Mouse (Mus musculus): Measurements from ENCODE around the gene Thbs1. TPM values are rescaled to one million over a fixed set of nuclear protein-coding genes. Genes with fewer than 3 reads are reported as not detected.

Gene Thbs1
- polyA plus RNA-seq, 1 experiment from 2014 or later: 38.3 TPM

DNA sequence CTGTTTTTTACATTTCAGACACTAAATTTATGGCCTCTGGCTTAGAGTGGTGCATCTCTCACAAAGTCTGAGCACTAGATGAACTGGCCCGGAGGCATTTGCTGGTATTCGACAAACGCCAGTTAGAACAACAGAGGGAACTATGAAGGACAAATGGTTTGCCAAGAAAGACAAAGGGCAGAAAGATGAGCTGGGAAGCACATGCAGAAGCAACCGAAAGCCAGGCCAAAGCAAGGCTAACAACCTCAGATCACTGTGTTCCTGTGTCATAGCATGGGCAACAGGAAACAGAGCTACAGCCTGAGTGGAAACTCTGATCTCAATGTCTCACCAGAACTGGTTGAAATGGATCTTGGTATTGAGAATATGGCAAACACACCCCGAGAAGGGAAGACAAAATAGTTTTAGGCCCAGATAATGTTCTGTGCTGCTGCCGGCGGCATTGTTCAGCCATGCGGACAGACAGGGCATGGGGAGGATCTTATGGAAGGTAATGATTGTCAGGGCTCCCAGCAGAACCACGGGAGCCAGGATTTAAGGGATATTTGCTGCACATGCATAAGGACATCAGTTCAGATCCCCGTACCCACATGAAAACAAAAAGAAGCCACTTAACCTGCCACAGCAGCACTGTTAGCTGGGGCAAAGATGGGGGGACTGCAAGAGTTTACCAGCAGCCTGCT lies 24.5 kb upstream of the Thbs1 start:
- Histone ChIP-seq H3K9ac (no peak overlapping the region), H3K9me3 (replicated peaks) (no peaks in the 10 kb centered on the region), H3K4me1 (peaks cover 12% of the 10 kb centered on the region), H3K4me2 (no peak overlapping the region), H3K27ac (no peak overlapping the region), H3K36me3 (no peaks in the 10 kb centered on the region), H3K4me3 (replicated peaks) (no peak overlapping the region), H3K27me3 (no peaks in the 10 kb centered on the region)
- WGBS: 41% methylated on average over 10 of the region's 10 CpGs
- ATAC-seq (replicated peaks; ENCODE audit: low FRiP score): peak; percentile 64

DNA sequence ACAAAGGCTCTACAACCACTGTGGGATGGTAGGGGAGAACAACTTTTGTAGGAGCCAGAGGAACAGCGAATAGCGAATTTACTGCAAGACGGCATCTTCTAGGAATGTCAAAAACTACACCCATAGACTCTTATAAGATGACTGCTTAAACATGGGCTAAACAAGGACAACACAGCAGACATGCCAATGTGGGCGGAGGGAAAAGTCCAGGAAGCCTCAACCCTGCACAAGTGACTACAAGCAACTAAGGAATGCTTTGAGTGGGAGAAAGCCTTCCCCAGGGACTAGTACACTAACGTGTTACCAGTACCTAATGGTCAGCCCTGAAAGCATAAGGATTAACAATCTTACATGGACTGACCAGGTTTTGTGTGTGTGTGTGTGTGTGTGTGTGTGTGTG lies 20.4 kb upstream of the Thbs1 start:
- peaks cover 8% of the 10 kb centered on the region for H3K4me1 ChIP-seq
- 85% methylated on average over 5 of the region's 5 CpGs for WGBS
- no peak overlapping the region for H3K9ac ChIP-seq
- H3K27ac ChIP-seq: no peak overlapping the region
- no peak overlapping the region for H3K4me2 ChIP-seq
- no peak overlapping the region for H3K4me3 ChIP-seq (replicated peaks)
- H3K36me3 ChIP-seq: no peaks in the 10 kb centered on the region
- ATAC-seq (replicated peaks; ENCODE audit: low FRiP score): no peak
- H3K27me3 ChIP-seq: no peaks in the 10 kb centered on the region
- H3K9me3 ChIP-seq (replicated peaks): no peaks in the 10 kb centered on the region

DNA sequence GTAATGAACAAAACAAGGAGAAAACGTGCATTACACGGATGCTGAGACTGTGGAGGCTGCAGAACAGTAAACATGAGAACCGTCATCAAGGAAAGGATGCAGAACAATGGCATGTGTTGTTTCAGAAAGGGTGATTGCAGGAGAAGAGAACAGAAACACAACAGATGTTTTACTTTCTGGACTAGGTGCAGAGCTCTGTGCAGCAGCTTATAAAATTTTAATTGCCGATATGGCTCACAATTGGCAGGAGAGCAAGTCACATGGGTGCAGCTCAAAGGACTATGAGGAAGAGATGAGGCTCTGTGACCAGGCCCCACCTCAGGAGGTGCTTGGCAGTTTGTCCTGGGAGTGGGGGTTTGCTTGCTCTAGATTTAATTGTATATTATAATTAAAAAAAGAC lies 12.6 kb upstream of the Thbs1 start:
- Histone ChIP-seq H3K9me3 (replicated peaks) (no peaks in the 10 kb centered on the region), H3K4me3 (replicated peaks) (no peak overlapping the region), H3K4me2 (no peak overlapping the region), H3K27ac (no peak overlapping the region), H3K4me1 (no peaks in the 10 kb centered on the region), H3K9ac (no peak overlapping the region), H3K27me3 (no peaks in the 10 kb centered on the region), H3K36me3 (no peaks in the 10 kb centered on the region)
- ATAC-seq (replicated peaks; ENCODE audit: low FRiP score): no peak
- WGBS: 72% methylated on average over 4 of the region's 4 CpGs

DNA sequence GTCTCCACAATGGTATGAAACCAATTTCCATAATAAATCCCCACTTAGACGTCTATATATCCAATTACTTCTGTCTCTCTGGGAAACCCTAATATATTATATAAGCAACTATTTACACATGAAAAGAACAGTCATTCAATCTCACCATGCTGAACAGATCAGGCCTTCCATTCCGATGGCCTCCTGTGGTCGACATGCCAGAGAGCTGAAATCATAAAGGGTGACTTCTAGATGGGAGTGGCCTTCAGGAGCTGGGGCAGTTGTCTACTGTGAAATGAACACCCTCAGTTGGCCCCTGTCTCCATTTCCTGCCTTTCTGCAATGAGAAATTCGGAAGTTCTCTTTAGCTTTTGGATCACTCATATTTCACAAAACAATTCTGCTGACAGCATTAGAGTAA lies 9.5 kb upstream of the Thbs1 start:
- Histone ChIP-seq H3K36me3 (no peaks in the 10 kb centered on the region), H3K4me2 (no peak overlapping the region), H3K27me3 (no peaks in the 10 kb centered on the region), H3K4me1 (no peaks in the 10 kb centered on the region), H3K27ac (no peak overlapping the region), H3K9me3 (replicated peaks) (no peaks in the 10 kb centered on the region), H3K4me3 (replicated peaks) (no peak overlapping the region), H3K9ac (no peak overlapping the region)
- ATAC-seq (replicated peaks; ENCODE audit: low FRiP score): no peak
- WGBS: 52% methylated on average over 4 of the region's 4 CpGs

DNA sequence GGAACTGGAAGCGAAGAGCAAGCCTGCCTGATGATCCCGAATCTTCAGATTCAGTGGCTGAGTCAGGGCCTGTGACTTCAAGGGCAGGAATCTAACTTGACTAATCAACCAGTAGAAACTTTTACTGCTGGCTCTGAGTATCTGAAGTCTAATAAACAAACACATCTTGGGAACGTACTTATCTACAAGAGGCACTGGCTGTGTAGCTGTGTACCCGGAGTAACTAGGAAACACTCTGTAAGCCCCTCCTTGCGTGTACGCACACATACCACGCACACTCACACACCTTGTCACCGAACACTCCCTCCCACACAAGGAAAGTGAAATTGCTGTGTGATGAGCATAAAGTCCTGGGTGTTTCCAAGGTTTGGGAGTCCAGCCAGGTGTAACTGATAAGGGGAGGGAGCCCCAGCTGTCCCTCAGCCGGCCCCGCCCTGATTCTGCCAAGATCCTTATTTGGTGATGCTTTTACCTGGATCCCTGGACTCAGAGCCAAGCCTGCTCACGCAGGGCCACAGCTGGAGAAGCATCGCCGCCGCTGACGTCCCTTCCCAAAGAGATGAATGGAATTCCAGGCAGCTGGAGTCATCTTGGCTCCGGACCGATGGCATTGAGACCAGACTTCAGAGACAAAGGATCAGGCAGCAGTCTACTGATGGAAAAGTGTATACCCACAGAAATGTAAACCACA lies 1.3 kb upstream of the Thbs1 start:
- Histone ChIP-seq H3K27me3 (peaks cover 11% of the 10 kb centered on the region; the same call in 1 of the 2 replicates), H3K27ac (no peak overlapping the region), H3K9me3 (replicated peaks) (no peaks in the 10 kb centered on the region), H3K9ac (no peak overlapping the region), H3K4me1 (peaks cover 37% of the 10 kb centered on the region), H3K4me3 (replicated peaks) (peak overlapping the region; percentile 61), H3K4me2 (peak overlapping the region; percentile 77), H3K36me3 (peaks cover 6% of the 10 kb centered on the region)
- WGBS: 36% methylated on average over 17 of the region's 17 CpGs
- no peak; the same call in 1 of the 2 replicates for ATAC-seq (replicated peaks; ENCODE audit: low FRiP score)

DNA sequence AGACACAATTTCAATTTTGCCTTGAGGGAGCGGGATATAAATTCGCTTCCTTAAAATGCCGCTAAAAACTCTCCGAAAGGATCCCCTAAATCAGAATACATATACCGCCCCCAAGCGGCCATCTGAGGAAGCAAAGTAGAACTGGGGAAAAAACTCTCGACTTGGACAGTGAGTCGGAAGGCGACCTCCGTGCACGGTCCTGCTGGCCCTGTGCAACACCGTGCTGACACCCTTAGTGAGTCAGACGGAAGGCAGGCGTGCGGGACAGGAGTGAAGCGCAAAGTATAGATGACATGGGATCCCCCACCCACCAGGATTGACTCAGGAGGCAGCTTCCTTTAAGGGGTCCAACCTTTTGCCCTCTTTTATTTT lies 574 bp upstream of the Thbs1 start:
- peaks cover 11% of the 10 kb centered on the region; the same call in 1 of the 2 replicates for H3K27me3 ChIP-seq
- H3K9me3 ChIP-seq (replicated peaks): no peaks in the 10 kb centered on the region
- H3K4me3 ChIP-seq (replicated peaks): peak overlapping the region; percentile 61
- ATAC-seq (replicated peaks; ENCODE audit: low FRiP score): peak; percentile 88
- WGBS: 1% methylated on average over 16 of the region's 16 CpGs
- H3K27ac ChIP-seq: peak overlapping the region; percentile 86
- peaks cover 44% of the 10 kb centered on the region for H3K4me1 ChIP-seq
- H3K4me2 ChIP-seq: peak overlapping the region; percentile 77
- H3K36me3 ChIP-seq: peaks cover 14% of the 10 kb centered on the region
- H3K9ac ChIP-seq: peak overlapping the region; percentile 45

DNA sequence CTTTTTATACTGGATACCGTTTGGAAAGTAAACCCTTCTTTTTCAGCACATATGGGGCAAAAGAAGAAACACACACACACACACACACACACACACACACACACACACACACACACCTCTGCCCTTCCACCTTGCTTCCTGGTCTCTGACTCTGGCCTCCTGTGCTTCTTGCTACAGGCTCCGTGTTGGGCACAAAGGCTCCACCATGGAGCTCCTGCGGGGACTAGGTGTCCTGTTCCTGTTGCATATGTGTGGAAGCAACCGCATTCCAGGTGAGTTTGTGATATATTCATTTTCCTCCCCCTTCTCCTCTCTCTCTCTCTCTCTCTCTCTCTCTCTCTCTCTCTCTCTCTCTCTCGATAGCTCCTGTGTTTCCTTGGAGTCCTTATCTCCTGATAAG lies 762 bp downstream of the Thbs1 start:
- 22% methylated on average over 5 of the region's 5 CpGs for WGBS
- H3K4me1 ChIP-seq: peaks cover 48% of the 10 kb centered on the region
- peak overlapping the region; percentile 61 for H3K4me3 ChIP-seq (replicated peaks)
- peaks cover 11% of the 10 kb centered on the region; the same call in 1 of the 2 replicates for H3K27me3 ChIP-seq
- peaks cover 27% of the 10 kb centered on the region for H3K36me3 ChIP-seq
- peak overlapping the region; percentile 77 for H3K4me2 ChIP-seq
- no peaks in the 10 kb centered on the region for H3K9me3 ChIP-seq (replicated peaks)
- no peak overlapping the region for H3K27ac ChIP-seq
- H3K9ac ChIP-seq: peak overlapping the region; percentile 45
- ATAC-seq (replicated peaks; ENCODE audit: low FRiP score): no peak

DNA sequence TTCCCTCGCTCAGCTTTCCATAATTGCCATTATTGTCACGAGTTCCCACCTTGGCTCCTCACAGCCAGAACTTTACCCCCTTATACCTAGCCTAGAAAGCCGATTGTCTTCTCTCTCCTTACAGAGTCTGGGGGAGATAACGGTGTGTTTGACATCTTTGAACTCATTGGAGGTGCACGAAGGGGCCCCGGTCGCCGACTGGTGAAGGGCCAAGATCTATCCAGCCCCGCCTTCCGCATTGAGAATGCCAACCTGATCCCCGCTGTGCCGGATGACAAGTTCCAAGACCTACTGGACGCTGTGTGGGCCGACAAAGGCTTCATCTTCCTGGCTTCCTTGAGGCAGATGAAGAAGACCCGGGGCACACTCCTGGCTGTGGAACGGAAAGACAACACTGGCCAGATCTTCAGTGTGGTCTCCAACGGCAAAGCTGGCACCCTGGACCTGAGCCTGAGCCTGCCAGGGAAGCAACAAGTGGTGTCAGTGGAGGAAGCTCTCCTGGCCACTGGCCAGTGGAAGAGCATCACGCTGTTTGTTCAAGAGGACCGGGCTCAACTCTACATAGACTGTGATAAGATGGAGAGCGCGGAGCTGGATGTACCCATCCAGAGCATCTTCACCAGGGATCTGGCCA lies 1.3 kb downstream of the Thbs1 start:
- H3K9ac ChIP-seq: peak overlapping the region; percentile 45
- H3K36me3 ChIP-seq: peaks cover 32% of the 10 kb centered on the region
- no peak overlapping the region for H3K27ac ChIP-seq
- no peaks in the 10 kb centered on the region for H3K9me3 ChIP-seq (replicated peaks)
- H3K4me3 ChIP-seq (replicated peaks): peak overlapping the region; percentile 61
- WGBS: 67% methylated on average over 21 of the region's 21 CpGs
- no peak for ATAC-seq (replicated peaks; ENCODE audit: low FRiP score)
- peaks cover 49% of the 10 kb centered on the region for H3K4me1 ChIP-seq
- peak overlapping the region; percentile 77 for H3K4me2 ChIP-seq
- H3K27me3 ChIP-seq: peaks cover 11% of the 10 kb centered on the region; the same call in 1 of the 2 replicates

DNA sequence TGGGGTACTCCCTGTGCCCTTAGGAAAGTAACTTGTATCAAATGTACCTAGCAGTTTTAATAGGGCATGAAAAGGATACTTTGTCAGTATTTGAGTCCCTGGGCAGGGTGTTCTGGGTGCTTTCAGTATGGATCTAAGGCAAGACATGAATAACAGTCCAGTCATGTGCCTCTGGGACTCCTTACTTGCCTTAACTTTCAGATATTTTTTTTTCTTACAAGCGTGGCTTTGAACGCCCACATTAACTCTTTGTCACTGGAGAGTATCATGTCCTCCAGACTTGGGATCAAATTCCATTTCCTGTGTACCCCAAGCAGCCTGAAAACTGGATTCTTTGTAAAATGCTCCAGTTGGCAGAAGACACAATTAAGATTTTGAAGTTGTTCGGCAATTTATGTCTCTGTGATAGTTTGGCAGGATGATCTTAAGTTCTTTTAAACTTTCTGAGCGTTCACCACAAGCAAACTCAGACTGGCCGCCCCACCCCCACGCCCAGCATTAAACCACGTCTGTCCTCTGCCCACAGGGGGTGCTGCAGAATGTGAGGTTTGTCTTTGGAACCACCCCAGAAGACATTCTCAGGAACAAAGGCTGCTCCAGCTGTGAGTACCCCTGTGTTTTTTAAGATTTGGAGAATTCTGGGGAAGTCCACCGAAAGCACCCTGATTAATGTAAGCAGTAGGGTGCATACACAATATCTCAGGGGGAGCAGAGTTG lies 2.3 kb downstream of the Thbs1 start:
- Histone ChIP-seq H3K4me1 (peaks cover 54% of the 10 kb centered on the region), H3K27me3 (peaks cover 11% of the 10 kb centered on the region; the same call in 1 of the 2 replicates), H3K9me3 (replicated peaks) (no peaks in the 10 kb centered on the region), H3K27ac (peak overlapping the region; percentile 45), H3K4me2 (peak overlapping the region; percentile 77), H3K36me3 (peaks cover 42% of the 10 kb centered on the region), H3K9ac (no peak overlapping the region), H3K4me3 (replicated peaks) (peak overlapping the region; percentile 61)
- ATAC-seq (replicated peaks; ENCODE audit: low FRiP score): no peak
- WGBS: 34% methylated on average over 8 of the region's 8 CpGs

DNA sequence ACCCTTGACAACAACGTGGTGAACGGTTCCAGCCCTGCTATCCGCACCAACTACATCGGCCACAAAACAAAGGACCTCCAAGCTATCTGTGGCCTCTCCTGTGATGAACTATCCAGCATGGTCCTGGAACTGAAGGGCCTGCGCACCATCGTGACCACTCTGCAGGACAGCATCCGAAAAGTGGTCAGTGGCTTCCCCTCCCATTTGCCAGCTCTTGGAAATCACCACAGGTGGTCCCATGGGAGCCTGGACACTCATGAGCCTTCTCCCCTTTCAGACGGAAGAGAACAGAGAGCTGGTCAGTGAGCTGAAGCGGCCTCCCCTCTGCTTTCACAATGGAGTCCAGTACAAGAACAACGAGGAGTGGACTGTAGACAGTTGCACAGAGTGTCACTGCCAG lies 3.0 kb downstream of the Thbs1 start:
- peak overlapping the region; percentile 77 for H3K4me2 ChIP-seq
- peaks cover 49% of the 10 kb centered on the region for H3K36me3 ChIP-seq
- H3K9me3 ChIP-seq (replicated peaks): no peaks in the 10 kb centered on the region
- ATAC-seq (replicated peaks; ENCODE audit: low FRiP score): no peak
- peaks cover 10% of the 10 kb centered on the region; the same call in 1 of the 2 replicates for H3K27me3 ChIP-seq
- H3K4me1 ChIP-seq: peaks cover 54% of the 10 kb centered on the region
- WGBS: 72% methylated on average over 10 of the region's 10 CpGs
- H3K9ac ChIP-seq: no peak overlapping the region
- H3K27ac ChIP-seq: 0 out of 2 replicates have a peak overlapping the region, but pooled peaks have one; percentile 45
- H3K4me3 ChIP-seq (replicated peaks): peak overlapping the region; percentile 61

DNA sequence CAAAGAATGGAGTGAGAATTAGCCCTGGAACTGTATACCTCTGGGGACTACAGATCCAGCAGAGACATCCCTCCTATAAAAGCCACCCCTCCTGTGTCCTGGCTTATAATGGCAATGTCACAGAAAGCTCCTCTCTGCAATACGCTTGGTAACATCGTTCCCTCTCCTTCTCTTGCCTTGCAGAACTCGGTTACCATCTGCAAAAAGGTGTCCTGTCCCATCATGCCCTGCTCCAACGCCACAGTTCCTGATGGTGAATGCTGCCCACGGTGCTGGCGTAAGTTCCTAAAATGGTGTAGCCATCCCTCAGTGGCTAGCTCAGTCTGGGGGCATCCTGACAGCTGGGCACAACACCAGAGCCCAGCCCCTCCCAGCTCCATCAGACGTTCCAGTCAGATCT lies 4.0 kb downstream of the Thbs1 start:
- H3K36me3 ChIP-seq: peaks cover 59% of the 10 kb centered on the region
- no peak overlapping the region for H3K4me2 ChIP-seq
- H3K4me3 ChIP-seq (replicated peaks): no peak overlapping the region

More for the DNA sequence above, 4.0 kb downstream of the Thbs1 start:
- WGBS: 78% methylated on average over 7 of the region's 7 CpGs
- H3K27me3 ChIP-seq: peaks cover 5% of the 10 kb centered on the region; the same call in 1 of the 2 replicates
- H3K4me1 ChIP-seq: peaks cover 48% of the 10 kb centered on the region
- H3K9me3 ChIP-seq (replicated peaks): no peaks in the 10 kb centered on the region
- H3K27ac ChIP-seq: no peak overlapping the region
- H3K9ac ChIP-seq: no peak overlapping the region
- ATAC-seq (replicated peaks; ENCODE audit: low FRiP score): no peak
